Mouse (Mus musculus): ENCODE measurements at regions not wholly inside any gene's neighbourhood (a gene's known extent, or its start where the extent isn't known, plus 50 kb on each side); places are given as distances from the start of the nearest gene placed in this dataset.
"Not testable (repeated sequence)": the region's sequence is repeated elsewhere in the genome, so short reads cannot be mapped to it uniquely, and the experiment has no call there.

DNA sequence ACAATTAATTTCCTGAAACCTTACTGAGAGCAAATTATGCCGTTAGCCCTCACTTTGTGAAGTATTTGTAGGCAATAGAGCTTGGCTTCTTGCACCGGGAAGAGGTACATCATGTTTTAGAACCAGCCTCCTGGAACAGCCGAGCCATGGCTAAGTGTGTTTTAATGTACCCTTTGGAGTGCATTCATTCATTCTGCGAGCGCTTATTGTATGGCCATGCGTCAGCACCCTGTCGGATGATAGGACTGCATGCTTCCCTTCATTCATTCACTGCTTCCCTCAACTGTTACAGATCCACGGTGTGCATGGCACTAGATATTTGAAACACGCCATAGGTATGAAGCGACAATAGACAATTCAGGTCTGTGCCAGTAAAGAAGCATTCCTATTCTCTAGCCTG, 409.4 kb upstream of the Ercc4 start:
- in situ Hi-C loops (cut with MboI, MseI): no loop called here

DNA sequence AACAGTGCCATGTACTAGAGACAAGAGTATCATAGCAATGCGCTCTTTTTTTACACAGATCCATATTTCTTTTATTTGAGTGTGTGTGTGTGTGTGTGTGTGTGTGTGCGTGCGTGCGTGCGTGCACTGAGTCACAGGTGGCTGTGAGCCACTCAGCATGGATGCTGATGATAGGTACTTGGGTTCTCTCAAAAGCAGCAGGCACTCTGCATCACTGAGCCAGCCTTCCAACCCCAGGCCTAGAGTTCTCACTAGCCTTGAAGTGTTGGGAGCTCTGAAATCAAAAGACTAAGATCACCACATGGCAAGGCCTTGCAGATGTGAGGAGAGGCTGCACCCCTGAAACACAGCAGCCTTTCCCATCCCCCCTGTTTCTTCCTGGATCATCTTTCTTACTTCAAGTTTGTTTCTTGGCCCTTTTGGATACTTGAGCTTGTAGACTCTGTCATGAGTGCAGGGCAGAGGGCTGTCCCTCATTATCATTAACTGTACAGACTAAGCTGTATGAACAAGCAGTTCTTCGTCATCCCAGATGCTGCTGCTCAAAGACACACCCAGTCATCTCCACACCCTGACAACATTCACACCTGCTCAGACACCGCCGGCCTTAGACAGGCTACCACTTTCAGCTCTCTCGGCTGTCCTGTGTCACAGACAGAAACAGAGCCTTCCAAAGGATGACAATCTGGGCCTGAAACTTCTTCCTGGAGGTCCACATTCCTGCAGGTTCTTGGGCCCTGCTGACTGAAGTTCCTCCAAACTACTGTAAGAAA, 405.5 kb upstream of the Ercc4 start:
- in situ Hi-C loops (cut with MboI, MseI): no loop called here

DNA sequence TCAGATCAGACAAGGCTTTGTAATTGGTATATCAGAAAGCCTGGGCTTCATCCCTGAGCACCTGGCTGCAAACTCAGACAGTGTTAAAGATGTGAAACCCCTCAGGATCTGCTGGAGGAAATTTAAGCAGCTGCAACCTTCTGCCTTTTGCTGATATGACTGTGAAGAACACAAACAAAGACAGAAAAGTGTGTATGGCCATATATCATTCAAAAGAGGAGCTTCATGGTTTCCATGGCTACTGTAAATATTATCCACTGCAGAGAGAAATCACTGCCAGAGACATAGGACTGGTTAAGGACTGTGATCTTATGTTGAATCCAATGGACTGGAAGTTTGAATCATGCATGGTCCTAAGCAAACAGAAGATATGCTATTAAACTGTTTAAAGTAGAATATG, 402.6 kb upstream of the Ercc4 start:
- in situ Hi-C loops (cut with MboI, MseI): no loop called here

DNA sequence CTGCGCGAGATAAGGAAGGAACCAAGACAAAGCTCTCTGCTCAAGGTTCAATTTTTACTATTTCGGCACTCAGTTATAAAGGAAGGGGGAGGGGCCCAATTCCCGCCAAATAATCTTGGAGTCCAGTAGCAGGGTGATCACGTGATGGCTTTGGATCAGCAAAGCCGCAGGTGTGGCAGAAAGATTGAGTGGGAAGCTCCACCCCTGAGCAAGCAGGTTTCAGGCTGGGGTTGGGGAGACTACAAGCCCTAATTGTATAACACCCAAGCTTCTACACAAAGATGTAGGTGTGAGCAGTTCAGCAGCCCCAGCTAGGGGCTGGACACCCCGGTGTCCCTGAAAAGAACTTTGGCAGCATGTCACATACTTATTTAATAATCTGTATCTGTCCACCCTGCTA, 388.1 kb upstream of the Ercc4 start:
- in situ Hi-C loops (cut with MboI, MseI): not testable (repeated sequence)

DNA sequence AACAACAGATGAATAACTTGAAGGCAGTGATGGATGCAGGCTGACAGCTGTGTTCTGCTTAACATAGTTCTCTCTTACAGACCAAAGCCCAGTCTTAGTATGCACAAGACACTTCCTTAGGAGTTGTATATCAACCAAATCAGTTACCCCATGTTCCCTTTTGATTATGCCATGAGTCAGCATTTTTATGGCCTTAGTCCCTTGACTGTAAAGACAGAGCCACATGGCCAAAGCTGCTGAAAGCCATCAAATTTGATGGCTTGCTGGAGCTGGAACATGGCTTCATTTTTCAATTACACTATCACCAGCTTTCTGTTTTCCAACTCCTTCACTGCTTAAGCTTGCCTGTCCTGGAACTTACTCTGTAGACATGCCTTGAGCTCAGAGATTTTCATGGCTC, 383.4 kb upstream of the Ercc4 start:
- in situ Hi-C loops (cut with MboI, MseI): no loop called here

DNA sequence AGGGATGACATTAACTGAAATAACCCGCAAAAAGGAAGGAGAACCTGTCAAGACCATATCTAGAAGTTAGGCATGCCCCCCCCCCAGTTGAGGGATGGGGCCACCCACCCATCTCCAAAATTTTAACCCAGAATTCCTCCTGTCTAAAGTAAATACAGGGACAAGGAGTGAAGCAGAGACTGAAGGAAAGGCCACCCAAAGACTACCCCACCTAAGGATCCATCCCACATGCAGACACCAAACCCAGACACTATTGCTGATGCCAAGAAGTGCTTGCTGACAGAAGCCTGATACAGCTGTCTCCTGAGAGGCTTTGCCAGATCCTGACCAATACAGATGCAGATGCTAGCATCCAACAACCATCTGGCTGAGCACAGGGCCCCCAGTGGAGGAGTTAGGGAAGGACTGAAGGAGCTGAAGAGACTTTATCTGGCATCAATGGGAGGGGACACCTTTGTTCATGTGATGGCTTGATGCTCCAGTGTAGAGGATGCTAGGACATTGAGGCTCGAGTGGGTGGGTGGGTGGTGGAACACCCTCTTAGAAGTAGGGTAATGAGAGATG, 379.2 kb upstream of the Ercc4 start:
- in situ Hi-C loops (cut with MboI, MseI): not testable (repeated sequence)

DNA sequence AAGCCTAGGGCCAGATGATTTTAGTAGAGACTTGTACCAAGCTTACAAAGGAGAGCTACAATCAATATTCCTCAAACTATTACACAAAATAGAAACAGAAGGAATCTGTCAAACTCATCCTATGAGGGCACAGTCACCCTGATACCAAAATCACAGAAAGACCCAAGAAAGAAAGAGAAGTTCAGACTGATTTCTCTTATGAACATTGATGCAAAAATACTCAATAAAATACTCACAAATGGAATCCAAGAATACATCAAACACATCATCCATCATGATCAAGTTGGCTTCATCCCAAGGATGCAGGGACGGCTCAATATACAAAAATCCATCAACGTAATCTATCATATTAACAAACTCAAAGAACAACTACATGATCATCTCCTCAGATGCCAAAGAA, 377.9 kb upstream of the Ercc4 start:
- in situ Hi-C loops (cut with MboI, MseI): no loop called here

DNA sequence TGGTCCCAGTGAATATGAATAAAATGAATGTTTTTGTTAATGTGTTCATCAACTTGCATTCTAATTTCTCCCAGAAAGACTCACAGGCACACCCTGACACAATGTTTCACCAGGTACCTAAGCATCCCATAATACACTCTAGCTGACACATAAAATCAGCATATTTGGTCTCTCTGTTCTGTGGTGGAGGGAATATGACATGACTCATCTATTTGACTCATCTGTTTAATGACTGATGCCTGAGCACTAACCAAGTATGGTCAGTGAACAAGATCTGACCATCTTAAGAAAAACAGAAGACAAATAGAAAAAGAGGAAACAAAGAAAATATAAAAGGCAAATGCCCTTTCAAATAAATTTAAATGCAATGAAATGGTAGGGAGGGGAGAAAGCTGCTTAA, 367.0 kb upstream of the Ercc4 start:
- in situ Hi-C loops (cut with MboI, MseI): no loop called here

DNA sequence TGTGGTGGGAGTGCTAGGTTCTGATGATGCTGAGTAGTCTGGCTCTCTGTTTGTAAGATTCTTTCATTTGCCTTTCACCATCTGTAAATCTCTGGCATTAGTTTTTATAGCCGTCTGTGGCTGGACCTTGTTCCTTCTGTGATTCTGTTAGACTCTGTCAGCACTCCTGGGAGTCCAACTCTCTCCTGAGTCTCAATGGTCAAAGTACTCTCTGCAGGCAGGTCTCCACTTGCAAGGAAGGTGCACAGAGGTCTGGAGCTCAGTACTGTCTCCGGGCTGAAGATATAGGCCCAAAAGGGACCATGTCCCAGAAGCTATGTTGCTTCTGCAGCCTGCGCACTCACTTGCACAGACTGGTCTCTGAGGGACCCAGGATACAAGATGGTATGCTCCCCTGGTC, 356.3 kb upstream of the Ercc4 start:
- in situ Hi-C loops (cut with MboI, MseI): no loop called here

DNA sequence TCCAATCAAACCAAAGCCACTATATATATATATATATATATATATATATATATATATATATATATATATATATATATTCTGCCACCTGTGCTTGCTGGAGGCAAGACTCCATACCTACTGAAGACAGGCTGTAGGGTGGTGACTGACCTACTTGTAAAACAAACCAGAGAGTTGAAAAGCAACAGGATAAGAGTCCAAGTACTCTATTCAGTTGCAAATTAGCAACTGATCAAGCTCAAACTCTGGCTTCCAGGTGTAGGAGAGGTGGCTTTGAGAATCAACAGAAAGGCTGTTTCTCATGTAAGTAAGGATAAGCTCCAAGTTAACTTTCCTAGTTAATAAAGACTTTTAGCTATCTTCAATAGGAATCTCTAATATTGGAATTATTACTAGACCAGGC, 355.1 kb upstream of the Ercc4 start:
- in situ Hi-C loops (cut with MboI, MseI): no loop called here

DNA sequence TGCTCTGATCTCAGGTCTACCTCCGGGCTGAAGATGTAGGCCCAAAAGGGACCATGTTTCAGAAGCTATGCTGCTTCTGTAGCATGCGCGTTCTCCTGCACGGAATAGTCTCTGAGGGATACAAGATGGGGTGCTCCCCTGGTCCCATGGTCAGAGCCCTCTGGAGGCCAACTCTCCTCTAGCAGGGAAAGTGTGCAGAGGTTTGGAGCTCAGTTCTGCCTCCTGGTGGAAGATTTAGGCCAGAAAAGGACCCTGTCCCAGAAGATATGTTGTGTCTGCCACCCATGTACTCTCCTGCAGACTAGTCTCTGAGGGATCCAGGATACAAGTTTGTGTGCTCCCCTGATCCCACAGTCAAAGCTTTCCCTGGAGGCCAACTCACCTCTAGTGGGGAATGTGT, 350.9 kb upstream of the Ercc4 start:
- in situ Hi-C loops (cut with MboI, MseI): no loop called here

DNA sequence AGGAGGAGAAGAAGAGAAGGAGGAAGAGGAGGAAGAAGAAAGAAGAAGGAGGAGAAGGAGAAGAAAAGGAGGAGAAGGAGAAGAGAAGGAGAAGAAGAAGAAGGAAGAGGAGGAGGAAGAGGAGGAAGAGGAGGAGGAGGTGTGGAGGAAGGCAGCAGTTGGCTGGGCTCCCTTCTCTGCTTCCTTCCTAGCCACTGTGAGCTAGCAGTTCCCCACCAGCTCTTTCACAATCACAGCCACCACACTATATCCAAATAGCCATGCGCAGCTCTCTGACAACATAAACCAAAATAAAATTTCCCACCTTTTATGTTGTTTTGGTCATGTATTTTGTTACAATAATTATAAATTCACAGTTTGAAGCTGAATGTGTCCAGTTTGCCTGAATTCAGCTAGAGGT, 345.3 kb upstream of the Ercc4 start:
- in situ Hi-C loops (cut with MboI, MseI): no loop called here

DNA sequence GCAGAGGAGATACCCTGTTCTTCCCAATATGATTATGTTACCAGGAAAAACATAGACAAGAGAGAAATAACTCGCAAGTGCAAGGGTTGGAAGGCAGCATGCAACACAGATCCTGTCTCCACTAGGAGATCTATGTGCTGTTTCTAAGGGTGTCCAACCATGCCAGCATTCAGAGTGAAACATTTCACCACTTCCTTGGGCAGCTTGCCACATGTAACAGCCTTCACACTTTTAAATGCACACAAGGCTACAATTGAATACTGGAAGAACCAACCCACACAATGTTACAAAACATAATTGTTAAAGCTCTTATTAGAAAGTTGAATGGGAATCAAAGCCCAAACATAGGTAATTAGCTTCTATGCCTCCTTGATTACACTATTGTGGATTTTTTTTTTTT, 344.9 kb upstream of the Ercc4 start:
- in situ Hi-C loops (cut with MboI, MseI): no loop called here

DNA sequence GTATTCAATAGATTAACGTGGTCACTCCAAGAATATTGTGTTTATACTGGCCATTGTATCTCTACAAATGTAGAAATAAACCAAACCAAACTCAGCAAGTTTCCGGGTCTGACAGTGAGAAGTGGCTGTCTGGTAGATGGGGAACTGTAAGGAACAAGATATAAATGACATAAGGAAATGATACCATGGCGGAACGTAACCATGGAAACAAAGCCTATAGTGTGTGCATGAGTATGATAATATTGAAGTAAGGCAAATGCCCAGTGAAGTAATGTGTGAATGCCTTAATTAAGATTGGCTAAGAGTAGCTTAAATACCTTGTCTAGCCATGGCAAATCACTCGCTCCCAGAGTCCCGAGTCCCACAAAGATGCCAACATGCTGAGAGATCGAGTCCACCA, 342.6 kb upstream of the Ercc4 start:
- in situ Hi-C loops (cut with MboI, MseI): no loop called here

DNA sequence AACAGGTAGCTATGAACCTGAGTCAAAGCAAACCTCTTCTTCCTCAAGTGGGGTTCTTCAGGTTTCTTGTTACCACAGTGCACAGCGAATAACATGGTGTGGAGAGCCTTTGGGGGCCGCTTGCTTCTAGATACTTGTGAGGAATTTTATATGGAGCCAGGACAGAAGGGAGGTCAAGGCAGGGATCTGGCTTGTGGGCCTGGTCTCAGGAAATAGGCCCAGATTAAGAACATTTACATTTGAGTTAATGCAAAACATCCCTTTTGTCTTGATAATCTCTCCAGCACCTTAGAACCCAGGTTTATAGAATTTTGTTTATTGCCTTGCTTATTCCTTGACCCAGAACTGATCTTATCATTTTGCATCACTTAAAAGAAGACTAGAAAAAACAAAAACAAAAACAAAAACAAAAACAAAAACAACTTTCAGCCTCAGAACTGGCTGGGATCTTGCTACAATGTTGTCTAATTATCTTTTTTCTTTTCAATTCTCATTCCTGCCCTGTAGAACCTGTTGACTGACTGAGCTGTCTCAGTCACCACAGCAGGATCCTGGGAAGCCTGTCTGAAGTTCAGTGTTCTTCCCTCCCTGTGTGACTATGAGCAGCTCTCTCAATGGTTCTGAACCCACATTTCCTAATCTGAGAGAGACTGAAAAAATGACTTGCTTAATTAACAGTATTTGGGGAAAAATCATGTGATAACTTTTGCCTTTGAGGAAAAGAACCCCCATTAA, 341.2 kb upstream of the Ercc4 start:
- in situ Hi-C loops (cut with MboI, MseI): no loop called here

DNA sequence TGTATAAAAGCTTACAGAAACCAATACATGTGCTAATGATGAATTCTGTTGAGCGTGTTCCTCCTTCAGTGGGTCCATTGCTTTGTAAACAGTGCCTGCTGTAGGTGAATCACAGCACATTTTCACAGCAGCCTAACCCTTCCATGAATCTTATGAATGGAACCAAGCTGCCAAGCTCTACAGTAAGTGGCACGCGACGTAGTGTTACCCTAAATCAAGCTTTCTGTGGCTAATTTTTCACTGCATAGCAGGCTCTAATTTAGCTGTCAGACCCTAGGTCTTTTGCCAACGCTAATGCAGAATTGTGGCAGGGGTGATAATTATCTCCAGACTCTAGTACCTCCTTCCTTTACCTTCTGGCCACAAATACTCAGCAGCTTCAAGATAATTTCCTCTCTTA, 339.0 kb upstream of the Ercc4 start:
- in situ Hi-C loops (cut with MboI, MseI): no loop called here

DNA sequence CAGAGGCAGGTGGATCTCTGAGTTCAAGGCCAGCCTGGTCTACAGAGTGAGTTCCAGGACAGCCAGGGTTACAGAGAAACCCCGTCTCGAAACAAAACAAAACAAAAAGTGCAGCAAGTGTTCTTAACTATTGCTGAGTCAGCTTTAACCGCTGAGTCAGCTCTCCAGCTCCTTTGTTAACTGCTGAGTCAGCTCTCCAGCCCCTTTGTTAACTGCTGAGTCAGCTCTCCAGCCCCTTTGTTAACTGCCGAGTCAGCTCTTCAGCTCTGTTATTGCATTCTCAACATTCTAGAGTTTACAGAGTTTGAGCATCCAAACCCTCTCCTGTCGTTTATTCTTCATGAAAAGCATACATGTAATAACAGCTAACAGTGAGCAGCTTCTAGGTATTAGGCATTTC, 336.9 kb upstream of the Ercc4 start:
- in situ Hi-C loops (cut with MboI, MseI): no loop called here

DNA sequence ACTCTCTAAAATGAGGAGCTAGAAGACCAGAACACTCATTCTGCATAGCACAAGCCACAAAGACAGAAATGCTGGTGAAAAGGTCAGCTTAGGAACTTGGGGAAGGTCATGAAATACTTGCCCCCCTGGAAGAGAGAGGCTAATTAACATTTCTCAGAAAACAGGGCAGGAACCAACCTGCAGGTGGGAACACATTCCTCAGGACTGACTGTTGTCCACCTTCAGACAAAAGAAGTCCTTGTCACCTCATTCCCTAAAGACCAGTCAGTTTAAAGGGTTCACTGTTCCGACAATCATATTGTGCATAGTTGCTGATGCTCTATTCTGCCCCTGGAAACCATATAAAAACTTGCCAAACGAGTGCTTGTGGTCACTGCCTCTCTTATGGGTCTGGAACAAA, 333.6 kb upstream of the Ercc4 start:
- in situ Hi-C loops (cut with MboI, MseI): no loop called here

DNA sequence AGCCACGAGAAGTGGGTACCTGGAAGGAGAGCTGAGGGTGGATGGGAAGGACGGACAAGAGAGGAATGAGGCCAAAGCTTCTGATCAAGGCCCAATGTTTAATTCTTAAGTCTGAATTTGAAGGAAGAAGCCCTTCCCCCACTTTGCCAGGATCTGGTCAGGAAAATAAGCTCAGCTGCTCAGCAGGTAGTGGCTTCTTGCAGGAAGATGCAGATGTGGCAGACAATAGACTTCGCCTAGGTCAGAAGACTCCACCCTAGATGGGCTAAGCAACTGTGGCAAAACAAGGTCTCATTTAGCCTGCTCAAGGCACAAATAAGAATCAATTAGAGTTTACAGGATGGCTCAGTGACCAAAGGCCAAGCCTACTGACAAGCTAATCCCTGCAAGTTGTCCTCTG, 330.4 kb upstream of the Ercc4 start:
- in situ Hi-C loops (cut with MboI, MseI): no loop called here

DNA sequence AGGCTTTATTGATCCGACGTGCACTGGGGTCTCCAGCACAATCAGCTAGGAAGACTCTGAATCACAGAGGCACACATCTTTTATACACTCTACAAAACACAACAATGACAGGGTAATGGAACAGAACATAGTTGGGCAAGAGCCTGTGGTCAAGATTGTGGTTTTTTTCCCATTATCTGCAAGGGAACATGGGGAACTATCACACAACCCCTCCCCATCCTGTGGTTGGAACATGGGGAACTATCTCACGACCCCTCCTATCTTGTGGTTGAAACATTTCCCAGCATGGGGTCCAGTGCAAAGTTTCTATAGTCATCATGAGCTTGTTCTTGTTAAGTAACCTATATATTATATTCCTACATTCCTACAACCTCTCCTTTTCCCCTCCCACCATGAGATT, 328.8 kb upstream of the Ercc4 start:
- in situ Hi-C loops (cut with MboI, MseI): no loop called here

DNA sequence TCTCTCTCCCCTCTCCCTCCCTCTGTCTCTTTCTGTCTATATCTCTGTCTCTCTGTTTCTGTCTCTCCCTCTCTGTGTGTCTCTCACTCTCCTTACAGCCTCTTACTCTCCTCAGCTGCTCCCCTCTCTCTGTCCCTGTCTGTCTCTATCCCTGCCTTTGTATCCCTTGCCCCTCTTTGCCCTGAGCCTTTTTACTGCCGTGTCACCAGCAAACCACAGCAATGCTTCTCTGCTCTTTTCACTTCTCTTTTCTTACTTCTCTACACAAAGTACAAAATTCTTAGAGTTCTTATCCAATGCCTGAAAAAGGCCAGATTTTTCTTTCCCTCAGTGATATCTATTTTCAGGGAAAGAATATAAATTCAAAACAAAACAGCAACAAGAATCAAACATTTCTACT, 323.7 kb upstream of the Ercc4 start:
- in situ Hi-C loops (cut with MboI, MseI): no loop called here

DNA sequence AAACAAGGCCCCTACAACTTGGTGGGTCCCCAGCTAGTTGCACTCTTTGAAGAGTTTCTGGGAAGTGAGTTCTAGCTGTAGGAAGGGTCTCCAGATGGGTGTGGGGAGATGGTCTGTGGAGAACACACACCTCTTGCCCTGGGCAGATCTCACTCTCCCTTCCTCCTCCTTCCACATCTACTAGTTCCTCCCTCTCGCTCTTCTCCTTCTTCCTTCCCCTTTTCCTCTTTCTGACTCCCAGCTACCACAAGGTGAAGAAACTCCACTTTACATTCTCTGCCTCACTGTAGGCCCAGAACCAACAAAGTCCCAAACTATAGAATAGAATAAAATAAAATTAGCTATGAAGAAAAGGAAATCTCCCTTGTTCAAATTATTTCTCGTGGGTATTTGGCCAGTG, 311.0 kb upstream of the Ercc4 start:
- in situ Hi-C loops (cut with MboI, MseI): no loop called here

DNA sequence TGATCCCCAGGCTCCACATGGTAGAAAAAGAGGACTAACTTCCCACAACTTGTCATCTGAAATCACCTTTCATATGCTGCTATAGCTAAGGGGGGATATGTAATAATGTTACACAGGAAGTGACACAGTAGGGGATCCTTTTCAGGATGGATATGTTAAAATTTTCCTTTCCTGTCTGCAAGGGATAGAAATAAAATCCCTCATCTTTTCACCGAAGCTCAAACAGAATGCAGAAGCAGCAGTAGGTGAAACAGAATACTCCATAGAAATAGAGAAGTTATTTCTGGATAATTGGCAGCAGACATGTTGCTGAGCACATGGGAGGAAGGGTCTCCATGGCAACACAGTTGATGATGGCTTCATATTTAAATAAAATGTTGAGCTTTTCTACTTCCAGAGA, 309.3 kb upstream of the Ercc4 start:
- in situ Hi-C loops (cut with MboI, MseI): no loop called here

All from T-helper 1 cell (primary cell).